Comparison of ENCODE assay signal across 22 mouse cellular contexts in genomic region chr10:100115570-100115969, GRCm38 (mm10).
"Had no signal": no experiment of that assay in that cellular context is flagged by ENCODE, and none has a peak within 500 bp of the region (broad histone marks: within the 10 kb centered on the region; RNA-seq: fewer than 3 reads in every experiment).

No protein-coding gene starts in this region.

- H3K9ac ChIP-seq: kidney, embryonic 15.5 days; limb, embryonic 13.5 days; liver, embryonic 14.5 days; liver, postnatal 0 days; lung, embryonic 14.5 days; midbrain, embryonic 13.5 days; neural tube, embryonic 13.5 days had no signal

- H3K4me3 ChIP-seq: kidney, embryonic 15.5 days; limb, embryonic 13.5 days; megakaryocyte, embryonic 14.5 days; midbrain, embryonic 10.5 days; midbrain, embryonic 13.5 days; myocyte; neural tube, embryonic 13.5 days had no signal

- H3K27me3 ChIP-seq: kidney, embryonic 15.5 days; limb, embryonic 13.5 days; megakaryocyte, embryonic 14.5 days; midbrain, embryonic 13.5 days; neural tube, embryonic 13.5 days had no signal

- ATAC-seq: liver, postnatal 0 days; lung, postnatal 0 days; midbrain, embryonic 13.5 days; midbrain, embryonic 16.5 days had no signal

- H3K4me1 ChIP-seq: kidney, embryonic 15.5 days; limb, embryonic 13.5 days; megakaryocyte, embryonic 14.5 days; neural tube, embryonic 13.5 days had no signal

- DNase-seq: kidney, adult 11 months; kidney, adult 8-10 months; kidney, postnatal 10 days; kidney, postnatal 36 days; layer of hippocampus, postnatal 36 days; left cerebral cortex, postnatal 4 days; liver, postnatal 0 days; lung, embryonic 14.5 days; thymus, adult 2 months; thymus, postnatal 25 days had no signal

- H3K9me3 ChIP-seq: kidney, embryonic 15.5 days; limb, embryonic 13.5 days; midbrain, embryonic 10.5 days; midbrain, embryonic 13.5 days; neural tube, embryonic 13.5 days had no signal

- H3K4me2 ChIP-seq: kidney, embryonic 15.5 days; limb, embryonic 13.5 days; liver, embryonic 11.5 days; lung, embryonic 14.5 days; midbrain, embryonic 13.5 days; neural tube, embryonic 13.5 days had no signal

- H3K36me3 ChIP-seq: kidney, embryonic 15.5 days; limb, embryonic 13.5 days; midbrain, embryonic 10.5 days; midbrain, embryonic 13.5 days; neural tube, embryonic 13.5 days had no signal

- H3K27ac ChIP-seq: kidney, embryonic 15.5 days; limb, embryonic 13.5 days; liver, embryonic 14.5 days; midbrain, embryonic 10.5 days; midbrain, embryonic 13.5 days; neural tube, embryonic 13.5 days; stomach, postnatal 0 days had no signal
